Comparison of ENCODE assay signal across 15 mouse cellular contexts in the genomic region with DNA sequence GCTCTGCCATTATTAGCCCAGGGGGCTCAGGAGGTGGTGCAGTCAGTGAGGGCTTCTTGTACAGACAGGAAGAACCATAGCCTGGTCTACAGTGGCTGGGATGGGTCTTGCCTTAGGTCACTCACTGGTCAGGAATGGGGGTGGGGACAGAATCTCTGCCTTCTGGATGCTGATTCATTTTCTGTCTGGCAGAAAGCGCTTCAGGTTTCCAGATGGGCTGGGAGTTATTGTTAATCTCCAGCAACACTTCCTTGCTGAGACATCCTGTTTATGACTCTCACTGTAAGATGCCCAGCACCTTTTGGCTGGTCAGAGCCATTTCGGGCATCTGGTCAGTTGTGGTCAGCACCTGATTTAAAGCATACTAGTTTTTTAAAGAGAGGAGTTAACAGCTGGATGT. TPM values are rescaled to one million over a fixed set of nuclear protein-coding genes. Genes with fewer than 3 reads are reported as not detected.
DNase-seq lines count a peak whose midpoint lies in the region; ATAC-seq and TF ChIP-seq lines count a peak whose summit lies in the region.
"Had no signal": no experiment of that assay in that cellular context is flagged by ENCODE, and none has a peak within 500 bp of the region (broad histone marks: within the 10 kb centered on the region; RNA-seq: fewer than 3 reads in every experiment).

No protein-coding gene starts in this region.

- H3K27ac ChIP-seq in heart, embryonic 12.5 days (ENCODE audit: poor library complexity, severe bottlenecking) = no peak overlapping the region
- no peak overlapping the region for H3K27ac ChIP-seq in hindbrain, embryonic 14.5 days
- H3K27ac ChIP-seq: embryonic facial prominence, embryonic 13.5 days; forebrain, embryonic 10.5 days; left cerebral cortex, adult 2 months had no signal

- 67% methylated on average over 2 of the region's 2 CpGs for WGBS in heart, embryonic 12.5 days
- WGBS in hindbrain, embryonic 14.5 days = 90% methylated on average over 2 of the region's 2 CpGs

- ATAC-seq in heart, embryonic 12.5 days (ENCODE audit: insufficient number of reproducible peaks, low FRiP score) = no peak
- ATAC-seq in G1E (ENCODE audit: extremely low read depth, insufficient number of reproducible peaks, low FRiP score, poor library complexity, severe bottlenecking) = peak; percentile 23; the same call in 1 of the 2 replicates
- no peak for ATAC-seq in hindbrain, embryonic 14.5 days (ENCODE audit: low FRiP score)

- no peak overlapping the region for H3K4me3 ChIP-seq in heart, embryonic 12.5 days
- no peak overlapping the region for H3K4me3 ChIP-seq in G1E (ENCODE audit: low read depth, low read length)
- no peak overlapping the region for H3K4me3 ChIP-seq in hindbrain, embryonic 14.5 days (replicated peaks; ENCODE audit: low read length)
- H3K4me3 ChIP-seq: embryonic facial prominence, embryonic 13.5 days; forebrain, embryonic 10.5 days; left cerebral cortex, adult 2 months had no signal

- H3K27me3 ChIP-seq in heart, embryonic 12.5 days (replicated peaks) = no peaks in the 10 kb centered on the region
- H3K27me3 ChIP-seq in G1E (ENCODE audit: insufficient read depth, low read length) = no peaks in the 10 kb centered on the region
- H3K27me3 ChIP-seq in hindbrain, embryonic 14.5 days (ENCODE audit: control insufficient read depth, insufficient read depth, low read length) = no peaks in the 10 kb centered on the region
- H3K27me3 ChIP-seq: embryonic facial prominence, embryonic 13.5 days had no signal

- no peak overlapping the region for H3K9ac ChIP-seq in heart, embryonic 12.5 days
- H3K9ac ChIP-seq in hindbrain, embryonic 14.5 days = no peak overlapping the region
- H3K9ac ChIP-seq: embryonic facial prominence, embryonic 13.5 days had no signal

- DNase-seq in heart, adult 8-10 months (ENCODE audit: low spot score) = peak; percentile 44
- peak; percentile 29 to 53 for DNase-seq in kidney, postnatal 25 days
- no peak for DNase-seq in kidney, adult 18-20 months
- peak; percentile 43 for DNase-seq in 3134 (ENCODE audit: extremely low read depth, insufficient read length, low spot score)
- DNase-seq in G1E (ENCODE audit: low spot score) = no peak
- no peak for DNase-seq in hindbrain, embryonic 14.5 days (ENCODE audit: low spot score)
- DNase-seq: cerebellum, adult 18-20 months; gastrocnemius, postnatal 25 days; retina, postnatal 1 day; thymus, adult 2 months had no signal

- H3K4me1 ChIP-seq in heart, embryonic 12.5 days (replicated peaks) = no peaks in the 10 kb centered on the region
- peaks cover 43% of the 10 kb centered on the region for H3K4me1 ChIP-seq in G1E (ENCODE audit: insufficient read depth, low read depth, low read length)
- H3K4me1 ChIP-seq in hindbrain, embryonic 14.5 days (replicated peaks; ENCODE audit: control insufficient read depth, insufficient read depth, low read length) = no peaks in the 10 kb centered on the region
- H3K4me1 ChIP-seq: embryonic facial prominence, embryonic 13.5 days; forebrain, embryonic 10.5 days had no signal

- no peak for TF ChIP-seq CTCF in G1E (IDR thresholded peaks at IDR 0.05; ENCODE audit: low read depth, low read length)

- peaks cover 40% of the 10 kb centered on the region for H3K36me3 ChIP-seq in heart, embryonic 12.5 days
- H3K36me3 ChIP-seq in G1E (replicated peaks) = no peaks in the 10 kb centered on the region
- peaks cover 47% of the 10 kb centered on the region for H3K36me3 ChIP-seq in hindbrain, embryonic 14.5 days (replicated peaks; ENCODE audit: control insufficient read depth, insufficient read depth)

- H3K4me2 ChIP-seq in heart, embryonic 12.5 days = no peak overlapping the region
- no peak overlapping the region for H3K4me2 ChIP-seq in hindbrain, embryonic 14.5 days (replicated peaks)
- H3K4me2 ChIP-seq: embryonic facial prominence, embryonic 13.5 days; midbrain, embryonic 11.5 days had no signal

- H3K9me3 ChIP-seq in heart, embryonic 12.5 days (replicated peaks) = no peaks in the 10 kb centered on the region
- no peaks in the 10 kb centered on the region for H3K9me3 ChIP-seq in G1E (replicated peaks)
- no peaks in the 10 kb centered on the region for H3K9me3 ChIP-seq in hindbrain, embryonic 14.5 days (ENCODE audit: control insufficient read depth, low read length)
- H3K9me3 ChIP-seq: embryonic facial prominence, embryonic 13.5 days; forebrain, embryonic 10.5 days had no signal

RNA-seq across cellular contexts. Expression of gene Flnb, which starts 55.8 kb away (rescaled TPM):
- 10 to 100 TPM; 14.3 to 31.5 (median 21.0) TPM for total RNA-seq in heart, adult 8-10 months (2022)
- polyA plus RNA-seq in heart, embryonic 12.5 days (2016; fragmentation: Nextera tagmentation; extraction: Ambion mirVana) = 15.1 and 28.3 TPM in 2 replicates
- total RNA-seq in G1E (2014; fragmentation: Nextera tagmentation) = 1.7 and 1.8 TPM in 2 replicates
- 2.0 and 2.4 TPM in 2 replicates for total RNA-seq in G1E (2017)
- polyA plus RNA-seq in G1E (2012) = 0.22 and 0.43 TPM in 2 replicates
- 7.4 and 9.0 TPM in 2 replicates for polyA plus RNA-seq in hindbrain, embryonic 14.5 days (2014; fragmentation: Nextera tagmentation; extraction: Ambion mirVana)

Comparison
In these comparisons a context has a peak if more than half of its experiments do, and no peak if none do; other contexts are left out.
1. DNase-seq: peak in heart, adult 8-10 months (single experiment), kidney, postnatal 25 days (2 of 2) and 3134 (single experiment); none in kidney, adult 18-20 months (single experiment), G1E (single experiment) and hindbrain, embryonic 14.5 days (single experiment).